Mouse (Mus musculus) E14TG2a.4 (cell line): ENCODE measurements at regions not wholly inside any gene's neighbourhood (a gene's known extent, or its start where the extent isn't known, plus 50 kb on each side); places are given as distances from the start of the nearest gene placed in this dataset.

Experiments used
- CTCF ChIP-seq: conservative IDR thresholded peaks from 2 replicates; pipeline ENCODE4 v1.5.1; 2014; ENCODE audit warnings: low read length
- NANOG ChIP-seq: IDR thresholded peaks from 2 replicates; pipeline ENCODE4 v1.6.1; 2014; ENCODE audit warnings: borderline replicate concordance, low read length, mixed read lengths
- POU5F1 ChIP-seq: IDR thresholded peaks from 2 replicates; pipeline ENCODE4 v1.6.1; 2014; ENCODE audit warnings: low read length, borderline replicate concordance

- TF ChIP-seq CTCF (no peak), NANOG (no peak), POU5F1 (no peak)
These were observed 129.2 kb downstream of the 9530068E07Rik start for GRCm38 (mm10) chr11:52525446-52525845.
